Mouse (Mus musculus) heart, postnatal 0 days (tissue): ENCODE measurements around the gene Cblc. TPM values are rescaled to one million over a fixed set of nuclear protein-coding genes. Genes with fewer than 3 reads are reported as not detected.

ENCODE experiments used
- ATAC-seq: fragments of 200-750 bp; cut with Nextera tagmentation; 2 replicates; pipeline ENCODE4 v1.8.0; 2017; ENCODE audit warnings: low read depth, moderate number of reproducible peaks, moderate library complexity; ENCODE audit not compliant: insufficient read depth
- DNase-seq: peaks from one replicate; pipeline ENCODE4 v3.0.0-alpha.2; 2016; ENCODE audit warnings: low spot score
- H3K27ac ChIP-seq: fragments of 300-500 bp; sonication (generic); 2 replicates; pipeline ENCODE4 v1.5.1; 2014; ENCODE audit warnings: low read depth, mild to moderate bottlenecking
- H3K27me3 ChIP-seq: fragments of 300-500 bp; sonication (generic); 2 replicates; pipeline ENCODE4 v1.6.1; 2014; ENCODE audit warnings: low read length, mixed read lengths; ENCODE audit not compliant: control insufficient read depth, insufficient read depth
- H3K36me3 ChIP-seq: fragments of 300-500 bp; sonication (generic); replicated peaks from 2 replicates; pipeline ENCODE4 v1.6.1; 2014; ENCODE audit warnings: low read length, mixed read lengths; ENCODE audit not compliant: control insufficient read depth, insufficient read depth
- H3K4me1 ChIP-seq: fragments of 300-500 bp; sonication (generic); 2 replicates; pipeline ENCODE4 v1.6.1; 2014; ENCODE audit warnings: antibody characterized with exemption; ENCODE audit not compliant: control insufficient read depth, insufficient read depth
- H3K4me2 ChIP-seq: fragments of 300-500 bp; sonication (generic); 2 replicates; pipeline ENCODE4 v1.6.1; 2014; ENCODE audit warnings: low read depth, mild to moderate bottlenecking, low read length, moderate library complexity
- H3K4me3 ChIP-seq: fragments of 300-500 bp; sonication (generic); 2 replicates; pipeline ENCODE4 v1.5.1; 2014; ENCODE audit warnings: low read depth, low read length
- H3K9ac ChIP-seq: fragments of 300-500 bp; sonication (generic); replicated peaks from 2 replicates; pipeline ENCODE4 v1.6.1; 2014; ENCODE audit warnings: low read depth, low read length, mixed read lengths
- H3K9me3 ChIP-seq: fragments of 300-500 bp; sonication (generic); replicated peaks from 2 replicates; pipeline ENCODE4 v1.6.1; 2016; ENCODE audit warnings: low read length; ENCODE audit not compliant: control insufficient read depth
- CTCF ChIP-seq: IDR thresholded peaks from 2 replicates; pipeline ENCODE4 v1.5.1; 2016; ENCODE audit warnings: antibody characterized with exemption, control low read depth, low read depth
- EP300 ChIP-seq: IDR thresholded peaks from 2 replicates; pipeline ENCODE4 v1.6.1; 2016; ENCODE audit warnings: antibody characterized with exemption, low read depth
- WGBS: fragments of 180-500 bp; shearing (Covaris S2); extraction: QIAGEN DNeasy Blood & Tissue Kit; methylation state at CpG from one replicate; pipeline ENCODE4 v1.1.7; 2014; 5-methylcytosine and 5-hydroxymethylcytosine counted together
- polyA plus RNA-seq: library from polyadenylated mRNA; unstranded; fragments of >200 nt; fragmentation: Nextera tagmentation; extraction: Ambion mirVana; gene quantifications from 2 replicates; pipeline ENCODE4 v1.2.1, GENCODE M21; 2015
- total RNA-seq: library from RNA; depleted of rRNA; stranded (reverse); fragments of >200 nt; gene quantifications from 2 replicates; pipeline ENCODE4 v1.2.3, GENCODE M21; 2014; ENCODE audit warnings: low replicate concordance

Cblc gene
- total and polyA plus RNA-seq, 2 experiments from 2014 or later = 0.36 TPM; not detected in 1

DNA sequence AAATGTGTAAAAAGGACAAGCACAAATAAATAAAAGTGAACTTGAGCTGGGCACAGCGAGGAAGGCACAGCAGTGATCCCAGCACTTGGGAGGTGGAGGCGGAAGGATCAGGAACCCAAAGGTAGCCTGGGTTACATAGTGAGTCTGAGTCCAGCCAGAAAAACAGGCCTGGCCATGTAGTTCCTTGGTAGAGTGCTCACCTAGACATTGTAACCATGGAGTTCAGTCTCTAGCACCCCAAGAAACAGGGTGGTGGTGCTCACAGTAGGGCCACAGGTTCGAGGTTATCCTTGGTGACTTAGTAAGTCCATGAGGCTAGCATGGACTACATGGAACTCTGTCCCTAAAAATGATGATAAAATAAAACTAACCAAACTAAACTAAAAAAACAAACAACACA is 44.3 kb upstream of the Cblc start:
- H3K27ac ChIP-seq = no peak overlapping the region
- H3K9me3 ChIP-seq = no peaks in the 10 kb centered on the region
- no peak for ATAC-seq
- no peaks in the 10 kb centered on the region for H3K4me1 ChIP-seq
- WGBS = 81% methylated on average over 3 of the region's 3 CpGs
- TF ChIP-seq EP300 (no peak), CTCF (no peak)
- no peak overlapping the region for H3K9ac ChIP-seq
- H3K36me3 ChIP-seq = no peaks in the 10 kb centered on the region
- no peak overlapping the region for H3K4me2 ChIP-seq
- H3K27me3 ChIP-seq = peaks cover 19% of the 10 kb centered on the region
- no peak for DNase-seq
- no peak overlapping the region for H3K4me3 ChIP-seq

GRCm38 (mm10) chr7:19840371-19840770 is 43.8 kb upstream of the Cblc start:
- Histone ChIP-seq H3K4me3 (no peak overlapping the region), H3K9me3 (no peaks in the 10 kb centered on the region), H3K36me3 (no peaks in the 10 kb centered on the region), H3K27me3 (peaks cover 19% of the 10 kb centered on the region), H3K27ac (no peak overlapping the region), H3K4me1 (no peaks in the 10 kb centered on the region), H3K4me2 (no peak overlapping the region), H3K9ac (no peak overlapping the region)
- no peak for TF ChIP-seq EP300
- no peak for TF ChIP-seq CTCF
- ATAC-seq = no peak
- no peak for DNase-seq
- WGBS = 69% methylated on average over 4 of the region's 4 CpGs

- no peaks in the 10 kb centered on the region for H3K36me3 ChIP-seq
- no peaks in the 10 kb centered on the region for H3K27me3 ChIP-seq
- H3K4me2 ChIP-seq = no peak overlapping the region
- H3K27ac ChIP-seq = no peak overlapping the region
- H3K4me3 ChIP-seq = no peak overlapping the region
- H3K4me1 ChIP-seq = no peaks in the 10 kb centered on the region
- DNase-seq = no peak
- 52% methylated on average over 3 of the region's 3 CpGs for WGBS
- no peaks in the 10 kb centered on the region for H3K9me3 ChIP-seq
- ATAC-seq = no peak
- no peak overlapping the region for H3K9ac ChIP-seq
- TF ChIP-seq CTCF (no peak), EP300 (no peak)
Observed at GRCm38 (mm10) chr7:19836843-19837242, 40.2 kb upstream of the Cblc start.

DNA sequence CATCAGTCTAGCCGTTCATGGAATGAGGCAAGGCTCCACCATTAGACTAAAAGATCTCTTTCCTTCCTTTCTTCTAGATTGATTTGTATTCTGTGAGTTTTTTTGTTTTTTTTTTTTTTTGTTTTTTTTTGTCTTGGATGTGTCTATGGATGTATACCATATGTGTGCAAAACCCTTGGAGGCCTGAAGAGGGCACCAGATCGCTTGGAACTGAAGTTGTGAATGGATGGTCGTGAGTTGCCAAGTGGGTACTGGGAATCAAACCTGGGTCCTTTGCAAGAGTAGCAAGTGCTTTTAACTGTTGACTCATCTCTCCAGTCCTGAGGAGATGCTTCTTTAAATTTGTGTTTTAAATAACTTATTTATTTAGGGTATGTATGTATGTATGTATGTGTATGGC is 37.4 kb upstream of the Cblc start:
- TF ChIP-seq EP300 (no peak), CTCF (no peak)
- Histone ChIP-seq H3K4me1 (peaks cover 12% of the 10 kb centered on the region), H3K4me3 (no peak overlapping the region), H3K27ac (no peak overlapping the region), H3K27me3 (no peaks in the 10 kb centered on the region), H3K36me3 (no peaks in the 10 kb centered on the region), H3K9me3 (no peaks in the 10 kb centered on the region), H3K9ac (no peak overlapping the region), H3K4me2 (no peak overlapping the region)
- DNase-seq = no peak
- 63% methylated on average over 3 of the region's 3 CpGs for WGBS
- no peak for ATAC-seq

- no peak for DNase-seq
- 46% methylated on average over 9 of the region's 9 CpGs for WGBS
- no peak overlapping the region for H3K9ac ChIP-seq
- no peak overlapping the region for H3K4me2 ChIP-seq
- H3K9me3 ChIP-seq = no peaks in the 10 kb centered on the region
- H3K4me3 ChIP-seq = no peak overlapping the region
- no peak overlapping the region for H3K27ac ChIP-seq
- no peak; the same call in 1 of the 2 replicates for ATAC-seq
- no peaks in the 10 kb centered on the region for H3K36me3 ChIP-seq
- peaks cover 12% of the 10 kb centered on the region for H3K4me1 ChIP-seq
- TF ChIP-seq CTCF (no peak), EP300 (no peak)
- no peaks in the 10 kb centered on the region for H3K27me3 ChIP-seq
Observed at GRCm38 (mm10) chr7:19831837-19832236, 35.2 kb upstream of the Cblc start.

- H3K27me3 ChIP-seq = no peaks in the 10 kb centered on the region
- ATAC-seq (peak; percentile 89), DNase-seq (peak; percentile 82)
- no peaks in the 10 kb centered on the region for H3K36me3 ChIP-seq
- H3K9ac ChIP-seq = no peak overlapping the region
- TF ChIP-seq EP300 (no peak), CTCF (no peak)
- H3K9me3 ChIP-seq = no peaks in the 10 kb centered on the region
- H3K27ac ChIP-seq = 0 out of 2 replicates have a peak overlapping the region, but pooled peaks have one; percentile 17
- peaks cover 12% of the 10 kb centered on the region for H3K4me1 ChIP-seq
- peak overlapping the region; percentile 27 for H3K4me2 ChIP-seq
- 21% methylated on average over 13 of the region's 13 CpGs for WGBS
- H3K4me3 ChIP-seq = no peak overlapping the region
Observed at GRCm38 (mm10) chr7:19830682-19831156, 34.1 kb upstream of the Cblc start.
